Mouse (Mus musculus) lung, embryonic 15.5 days (tissue): ENCODE results near the gene Gjb5. TPM values are rescaled to one million over a fixed set of nuclear protein-coding genes. Genes with fewer than 3 reads are reported as not detected.
A peak's percentile ranks its signal among the peaks of the same experiment; 100 is the strongest.

ENCODE experiments used
- ATAC-seq: fragments of 200-750 bp; cut with Nextera tagmentation; 2 replicates; pipeline ENCODE4 v1.8.0; 2017; ENCODE audit warnings: moderate number of reproducible peaks, borderline replicate concordance; ENCODE audit not compliant: low FRiP score, low TSS enrichment; ENCODE audit errors: extremely low read depth
- H3K27ac ChIP-seq: fragments of 300-500 bp; sonication (generic); 2 replicates; pipeline ENCODE4 v1.5.1; 2015; ENCODE audit warnings: moderate library complexity, mild to moderate bottlenecking, inconsistent platforms
- H3K27me3 ChIP-seq: fragments of 300-500 bp; sonication (generic); 2 replicates; pipeline ENCODE4 v1.6.1; 2015; ENCODE audit warnings: inconsistent platforms
- H3K36me3 ChIP-seq: fragments of 300-500 bp; sonication (generic); 2 replicates; pipeline ENCODE4 v1.6.1; 2015; ENCODE audit warnings: inconsistent platforms
- H3K4me1 ChIP-seq: fragments of 300-500 bp; sonication (generic); 2 replicates; pipeline ENCODE4 v1.6.1; 2015; ENCODE audit warnings: inconsistent platforms
- H3K4me2 ChIP-seq: fragments of 300-500 bp; sonication (generic); 2 replicates; pipeline ENCODE4 v1.6.1; 2015; ENCODE audit warnings: inconsistent platforms, mild to moderate bottlenecking, moderate library complexity
- H3K4me3 ChIP-seq: fragments of 300-500 bp; sonication (generic); 2 replicates; pipeline ENCODE4 v1.5.1; 2015; ENCODE audit warnings: mild to moderate bottlenecking, inconsistent platforms
- H3K9ac ChIP-seq: fragments of 300-500 bp; sonication (generic); 2 replicates; pipeline ENCODE4 v1.6.1; 2015; ENCODE audit warnings: inconsistent platforms
- H3K9me3 ChIP-seq: fragments of 300-500 bp; sonication (generic); 2 replicates; pipeline ENCODE4 v1.6.1; 2016; ENCODE audit warnings: inconsistent platforms
- WGBS: fragments of 180-500 bp; shearing (Covaris S2); methylation state at CpG from one replicate; pipeline ENCODE4 v1.1.7; 2015; 5-methylcytosine and 5-hydroxymethylcytosine counted together
- polyA plus RNA-seq: library from polyadenylated mRNA; unstranded; fragments of >200 nt; fragmentation: Nextera tagmentation; extraction: Ambion mirVana; gene quantifications from 2 replicates; pipeline ENCODE4 v1.2.1, GENCODE M21; 2015

The Gjb5 gene
- polyA plus RNA-seq, 1 experiment from 2014 or later, result 0.57 TPM

GRCm38 (mm10) chr4:127324759-127325158 lies 33.2 kb downstream of the Gjb5 start:
- Histone ChIP-seq H3K9ac (no peak overlapping the region), H3K9me3 (no peaks in the 10 kb centered on the region), H3K36me3 (no peaks in the 10 kb centered on the region), H3K4me2 (no peak overlapping the region), H3K4me1 (no peaks in the 10 kb centered on the region), H3K27me3 (peaks cover 35% of the 10 kb centered on the region), H3K4me3 (no peak overlapping the region), H3K27ac (no peak overlapping the region)
- peak; percentile 48 for ATAC-seq
- 5% methylated on average over 6 of the region's 6 CpGs for WGBS

- H3K4me1 ChIP-seq, result no peaks in the 10 kb centered on the region
- no peaks in the 10 kb centered on the region for H3K9me3 ChIP-seq
- no peak for ATAC-seq
- no peaks in the 10 kb centered on the region for H3K36me3 ChIP-seq
- H3K27me3 ChIP-seq, result peaks cover 30% of the 10 kb centered on the region
- H3K4me3 ChIP-seq, result no peak overlapping the region
- no peak overlapping the region for H3K9ac ChIP-seq
- 74% methylated on average over 10 of the region's 10 CpGs for WGBS
- no peak overlapping the region for H3K27ac ChIP-seq
- no peak overlapping the region for H3K4me2 ChIP-seq
Measured at GRCm38 (mm10) chr4:127324296-127324695, 33.7 kb downstream of the Gjb5 start.

GRCm38 (mm10) chr4:127323651-127324050 lies 34.3 kb downstream of the Gjb5 start:
- ATAC-seq, result no peak
- H3K4me3 ChIP-seq, result no peak overlapping the region
- 49% methylated on average over 3 of the region's 3 CpGs for WGBS
- H3K9me3 ChIP-seq, result no peaks in the 10 kb centered on the region
- H3K36me3 ChIP-seq, result no peaks in the 10 kb centered on the region
- H3K4me1 ChIP-seq, result no peaks in the 10 kb centered on the region
- H3K4me2 ChIP-seq, result no peak overlapping the region
- no peak overlapping the region for H3K27ac ChIP-seq
- H3K9ac ChIP-seq, result no peak overlapping the region
- H3K27me3 ChIP-seq, result peaks cover 25% of the 10 kb centered on the region

DNA sequence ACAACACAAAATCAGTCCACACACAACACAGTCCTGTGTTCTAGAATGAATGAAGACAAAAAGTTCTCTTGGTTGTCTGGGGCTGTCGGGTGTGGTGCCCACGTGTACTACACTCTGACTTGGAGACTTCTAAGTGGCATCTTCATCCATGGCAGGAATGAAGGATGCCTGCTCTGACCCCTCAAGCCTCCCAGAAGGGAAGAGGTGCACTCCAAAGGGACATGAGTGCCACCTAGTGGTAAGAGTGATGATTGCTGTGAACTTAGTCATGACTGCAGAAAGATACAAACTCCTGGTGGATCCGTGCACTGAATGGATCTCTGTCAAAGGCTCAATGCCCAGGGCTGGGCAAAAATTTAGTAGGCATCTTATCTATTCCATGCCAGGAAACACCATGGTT lies 38.4 kb downstream of the Gjb5 start:
- no peaks in the 10 kb centered on the region for H3K9me3 ChIP-seq
- peak; percentile 37; the same call in 1 of the 2 replicates for ATAC-seq
- no peak overlapping the region for H3K9ac ChIP-seq
- no peak overlapping the region for H3K4me3 ChIP-seq
- H3K4me1 ChIP-seq, result no peaks in the 10 kb centered on the region
- no peak overlapping the region for H3K4me2 ChIP-seq
- H3K27me3 ChIP-seq, result no peaks in the 10 kb centered on the region
- H3K36me3 ChIP-seq, result no peaks in the 10 kb centered on the region
- 3% methylated on average over 3 of the region's 3 CpGs for WGBS
- H3K27ac ChIP-seq, result no peak overlapping the region

DNA sequence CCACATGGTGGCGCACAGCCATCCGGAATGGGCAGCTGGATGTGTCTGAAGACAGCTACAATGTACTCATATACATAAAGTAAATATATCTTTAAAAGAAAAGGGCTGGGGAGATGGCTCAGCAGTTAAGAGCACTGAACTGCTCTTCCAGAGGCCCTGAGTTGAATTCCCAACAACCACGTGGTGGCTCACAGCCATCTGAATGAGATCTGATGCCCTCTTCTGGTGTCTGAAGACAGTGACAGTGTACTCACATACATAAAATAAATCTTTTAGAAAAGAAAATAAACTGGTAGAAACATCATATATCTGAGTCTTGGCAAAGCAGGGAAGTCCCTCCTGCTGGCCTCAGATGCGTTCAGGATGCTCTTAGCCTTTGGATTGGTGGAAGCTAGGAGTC lies 40.8 kb downstream of the Gjb5 start:
- Histone ChIP-seq H3K36me3 (no peaks in the 10 kb centered on the region), H3K4me1 (0 out of 2 replicates have a peak, but pooled peaks cover 2% of the 10 kb centered on the region), H3K4me3 (no peak overlapping the region), H3K27ac (no peak overlapping the region), H3K4me2 (no peak overlapping the region), H3K9ac (no peak overlapping the region), H3K9me3 (no peaks in the 10 kb centered on the region), H3K27me3 (peaks cover 8% of the 10 kb centered on the region; the same call in 1 of the 2 replicates)
- ATAC-seq, result no peak
- 49% methylated on average over 4 of the region's 4 CpGs for WGBS

GRCm38 (mm10) chr4:127315753-127316152 lies 42.2 kb downstream of the Gjb5 start:
- H3K27ac ChIP-seq, result no peak overlapping the region
- H3K9ac ChIP-seq, result no peak overlapping the region
- H3K4me3 ChIP-seq, result no peak overlapping the region
- no peak for ATAC-seq
- H3K4me2 ChIP-seq, result no peak overlapping the region
- 73% methylated on average over 8 of the region's 8 CpGs for WGBS
- H3K9me3 ChIP-seq, result no peaks in the 10 kb centered on the region
- no peaks in the 10 kb centered on the region for H3K36me3 ChIP-seq
- H3K27me3 ChIP-seq, result peaks cover 18% of the 10 kb centered on the region; the same call in 1 of the 2 replicates
- 0 out of 2 replicates have a peak, but pooled peaks cover 2% of the 10 kb centered on the region for H3K4me1 ChIP-seq

- peaks cover 18% of the 10 kb centered on the region; the same call in 1 of the 2 replicates for H3K27me3 ChIP-seq
- peak overlapping the region; percentile 48; the same call in 1 of the 2 replicates for H3K9ac ChIP-seq
- ATAC-seq, result no peak
- H3K9me3 ChIP-seq, result no peaks in the 10 kb centered on the region
- no peaks in the 10 kb centered on the region for H3K36me3 ChIP-seq
- H3K4me2 ChIP-seq, result peak overlapping the region; percentile 78; the same call in 1 of the 2 replicates
- H3K27ac ChIP-seq, result no peak overlapping the region
- 0 out of 2 replicates have a peak, but pooled peaks cover 2% of the 10 kb centered on the region for H3K4me1 ChIP-seq
- WGBS, result 49% methylated on average over 9 of the region's 9 CpGs
- H3K4me3 ChIP-seq, result no peak overlapping the region
Measured at GRCm38 (mm10) chr4:127314585-127314984, 43.4 kb downstream of the Gjb5 start.

DNA sequence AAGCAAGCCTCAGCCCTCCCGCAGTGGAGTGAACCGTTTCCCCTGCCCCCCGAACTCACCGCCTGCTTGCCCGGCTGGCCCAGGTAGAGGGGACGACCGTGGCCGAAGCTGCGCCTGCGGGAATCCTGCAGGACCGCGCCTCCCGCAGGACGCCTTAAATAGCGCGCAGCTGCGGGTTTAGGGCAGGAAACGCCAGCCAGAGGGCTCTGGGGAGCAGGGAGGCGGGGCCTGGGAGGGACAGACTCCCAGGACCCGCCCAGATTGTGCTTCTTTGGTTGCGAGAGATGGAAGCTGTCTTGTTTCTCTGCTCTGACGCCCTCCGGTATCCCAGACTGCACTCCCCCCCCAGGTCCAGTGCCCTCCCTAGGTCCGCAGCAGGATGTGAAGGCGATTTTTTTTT lies 44.1 kb downstream of the Gjb5 start, which contains the start of gene Gja4:
TSS of gene Gja4 (minus strand) at position 179 of the 400 bp plus-strand sequence.
- Histone ChIP-seq H3K9me3 (no peaks in the 10 kb centered on the region), H3K4me1 (0 out of 2 replicates have a peak, but pooled peaks cover 2% of the 10 kb centered on the region), H3K36me3 (no peaks in the 10 kb centered on the region), H3K27ac (no peak within 1 kb of the TSS), H3K4me3 (peak within 1 kb of the TSS; percentile 52), H3K4me2 (peak within 1 kb of the TSS; percentile 78), H3K27me3 (peaks cover 18% of the 10 kb centered on the region; the same call in 1 of the 2 replicates), H3K9ac (peak within 1 kb of the TSS; percentile 48)
- peak; percentile 86 for ATAC-seq
- WGBS, result under 1% methylated on average over 25 of the region's 25 CpGs

DNA sequence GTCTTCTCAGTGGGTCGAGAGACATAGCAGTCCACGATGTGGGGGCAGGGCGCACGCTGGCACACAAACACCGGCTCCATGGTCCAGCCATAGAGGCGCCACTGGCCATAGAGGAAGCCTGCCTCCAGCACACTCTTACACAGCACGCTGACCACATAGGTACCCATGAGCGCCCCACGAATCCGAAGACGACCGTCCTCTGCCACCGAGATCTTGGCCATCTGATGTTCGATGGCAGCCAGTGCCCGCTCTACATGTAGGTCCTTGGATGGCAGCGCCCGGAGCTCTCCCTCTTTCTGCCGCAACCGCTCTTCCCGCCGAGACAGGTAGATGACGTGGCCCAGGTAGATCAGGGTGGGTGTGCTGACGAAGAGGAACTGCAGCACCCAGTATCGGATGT lies 45.6 kb downstream of the Gjb5 start:
- no peak overlapping the region for H3K9ac ChIP-seq

DNA sequence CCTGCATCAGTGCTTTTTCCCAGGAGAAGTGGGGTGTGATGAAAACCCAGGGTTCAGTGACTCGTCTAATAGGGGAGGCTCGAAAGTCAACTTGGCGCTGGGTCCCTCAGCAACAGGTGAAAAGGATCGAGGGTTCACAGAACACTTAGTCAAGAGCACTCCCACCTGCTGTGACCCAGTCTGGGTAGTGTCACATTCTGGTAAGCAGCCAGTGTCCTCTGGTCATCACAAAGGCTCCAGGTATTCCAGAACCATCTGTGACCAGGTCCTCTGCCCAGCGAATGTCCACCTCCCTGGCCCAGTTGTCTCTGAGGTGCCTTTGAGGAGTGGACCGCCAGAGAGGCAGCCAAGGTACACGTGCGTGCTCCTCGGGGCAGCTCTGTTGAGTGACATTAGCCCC lies 46.4 kb downstream of the Gjb5 start:
- H3K4me2 ChIP-seq, result peak overlapping the region; percentile 13; the same call in 1 of the 2 replicates
- ATAC-seq, result no peak
- H3K4me3 ChIP-seq, result no peak overlapping the region
- H3K9ac ChIP-seq, result no peak overlapping the region
- no peaks in the 10 kb centered on the region for H3K9me3 ChIP-seq
- no peak overlapping the region for H3K27ac ChIP-seq
- H3K27me3 ChIP-seq, result peaks cover 18% of the 10 kb centered on the region; the same call in 1 of the 2 replicates
- H3K36me3 ChIP-seq, result no peaks in the 10 kb centered on the region
- 0 out of 2 replicates have a peak, but pooled peaks cover 2% of the 10 kb centered on the region for H3K4me1 ChIP-seq
- WGBS, result 43% methylated on average over 9 of the region's 9 CpGs

More for the DNA sequence above, 45.6 kb downstream of the Gjb5 start:
- Histone ChIP-seq H3K36me3 (no peaks in the 10 kb centered on the region), H3K27ac (no peak overlapping the region), H3K9me3 (no peaks in the 10 kb centered on the region), H3K4me2 (peak overlapping the region; percentile 78; the same call in 1 of the 2 replicates), H3K27me3 (peaks cover 18% of the 10 kb centered on the region; the same call in 1 of the 2 replicates), H3K4me3 (peak overlapping the region; percentile 52), H3K4me1 (0 out of 2 replicates have a peak, but pooled peaks cover 2% of the 10 kb centered on the region)
- no peak for ATAC-seq
- 56% methylated on average over 24 of the region's 24 CpGs for WGBS

DNA sequence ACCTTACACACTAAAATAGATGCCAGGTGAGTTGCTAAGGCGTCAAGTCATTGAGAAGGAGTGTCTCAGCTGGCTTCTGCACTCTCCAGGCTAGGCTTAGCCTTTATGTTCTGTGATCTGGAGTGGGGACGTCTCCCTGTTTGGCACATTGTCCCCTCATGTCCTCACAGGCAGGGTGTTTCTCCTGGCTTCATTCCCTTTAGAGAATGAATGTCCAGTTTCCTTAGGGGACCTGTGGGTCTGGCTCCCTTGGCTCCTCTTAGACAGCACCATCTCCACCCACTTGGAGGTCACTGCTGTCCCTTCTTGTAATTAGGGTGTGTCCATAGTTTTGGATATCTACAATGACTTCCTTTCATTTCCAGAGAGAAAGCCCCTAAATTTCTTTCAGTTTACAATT lies 51.1 kb downstream of the Gjb5 start:
- no peaks in the 10 kb centered on the region for H3K9me3 ChIP-seq
- no peak for ATAC-seq
- H3K27me3 ChIP-seq, result peaks cover 7% of the 10 kb centered on the region; the same call in 1 of the 2 replicates
- no peaks in the 10 kb centered on the region for H3K36me3 ChIP-seq
- no peak overlapping the region for H3K4me2 ChIP-seq
- 37% methylated on average over 2 of the region's 2 CpGs for WGBS
- no peaks in the 10 kb centered on the region for H3K4me1 ChIP-seq
- no peak overlapping the region for H3K4me3 ChIP-seq
- no peak overlapping the region for H3K9ac ChIP-seq
- no peak overlapping the region for H3K27ac ChIP-seq
